Mouse (Mus musculus) spleen, embryonic (tissue): ENCODE data around the gene Tmprss11d.
"Not testable (repeated sequence)": the region's sequence is repeated elsewhere in the genome, so short reads cannot be mapped to it uniquely, and the experiment has no call there.

Source experiments
- CTCF ChIA-PET: fragments of 350-600 bp; sonication (Branson Sonifier 250); formaldehyde crosslinking; loops from one replicate; lab custom pipeline; 2022; lab: Charles Lee

The Tmprss11d gene

GRCm38 (mm10) chr5:86373320-86373719 is at the start of gene Tmprss11d:
Gene Tmprss11d (minus strand): TSS chr5:86373420.
- CTCF ChIA-PET = no interaction called here

- CTCF ChIA-PET = no interaction called here
These were observed 48.3 kb upstream of the Tmprss11d start for GRCm38 (mm10) chr5:86421323-86422028.

- CTCF ChIA-PET = no interaction called here
These were observed 46.3 kb upstream of the Tmprss11d start for GRCm38 (mm10) chr5:86419494-86419893.

- CTCF ChIA-PET = no interaction called here
These were observed 41.1 kb upstream of the Tmprss11d start for GRCm38 (mm10) chr5:86414280-86414679.

GRCm38 (mm10) chr5:86410815-86411214 is 37.6 kb upstream of the Tmprss11d start:
- CTCF ChIA-PET = no interaction called here

- CTCF ChIA-PET = no interaction called here
These were observed 34.7 kb upstream of the Tmprss11d start for GRCm38 (mm10) chr5:86407941-86408340.

- CTCF ChIA-PET = no interaction called here
These were observed 34.0 kb upstream of the Tmprss11d start for GRCm38 (mm10) chr5:86407191-86407590.

GRCm38 (mm10) chr5:86359412-86359985 is 13.7 kb downstream of the Tmprss11d start:
- CTCF ChIA-PET = no interaction called here

- CTCF ChIA-PET = no interaction called here
These were observed 20.3 kb downstream of the Tmprss11d start for GRCm38 (mm10) chr5:86352966-86353365.

GRCm38 (mm10) chr5:86318018-86318956 is 54.9 kb downstream of the Tmprss11d start:
- CTCF ChIA-PET = not testable (repeated sequence)

GRCm38 (mm10) chr5:86306116-86306515 is 67.1 kb downstream of the Tmprss11d start:
- CTCF ChIA-PET = no interaction called here

GRCm38 (mm10) chr5:86303877-86304276 is 69.3 kb downstream of the Tmprss11d start:
- CTCF ChIA-PET = no interaction called here

- CTCF ChIA-PET = no interaction called here
These were observed 84.0 kb downstream of the Tmprss11d start, which contains the start of gene Tmprss11c for GRCm38 (mm10) chr5:86289208-86289607. Gene Tmprss11c (minus strand): TSS chr5:86289308.
